Mouse (Mus musculus) adipocyte (in vitro differentiated cells): ENCODE results near the gene Sp3.
A peak's percentile ranks its signal among the peaks of the same experiment; 100 is the strongest.
"Not testable (repeated sequence)": the region's sequence is repeated elsewhere in the genome, so short reads cannot be mapped to it uniquely, and the experiment has no call there.

Experiments used
- DNase-seq: peaks from one replicate; pipeline ENCODE4 v3.0.0-alpha.2; 2016; ENCODE audit warnings: low spot score

Gene Sp3

GRCm38 (mm10) chr2:72992497-72992896 lies 12.3 kb upstream of the Sp3 start:
- DNase-seq, result no peak

- not testable (repeated sequence) for DNase-seq
Observed at GRCm38 (mm10) chr2:72988945-72989344, 8.7 kb upstream of the Sp3 start.

- no peak for DNase-seq
Observed at GRCm38 (mm10) chr2:72986616-72987015, 6.4 kb upstream of the Sp3 start, which contains the start of gene Gm11084. TSS of gene Gm11084 (minus strand) at chr2:72986716.

GRCm38 (mm10) chr2:72985516-72985915 lies 5.3 kb upstream of the Sp3 start:
- no peak for DNase-seq

GRCm38 (mm10) chr2:72984806-72985205 lies 4.6 kb upstream of the Sp3 start:
- peak; percentile 76 for DNase-seq

GRCm38 (mm10) chr2:72983211-72983610 lies 3.0 kb upstream of the Sp3 start:
- no peak for DNase-seq

GRCm38 (mm10) chr2:72982110-72982785 lies 2.0 kb upstream of the Sp3 start:
- DNase-seq, result peak; percentile 98

GRCm38 (mm10) chr2:72981441-72982109 lies 1.3 kb upstream of the Sp3 start:
- DNase-seq, result peak; percentile 68

- DNase-seq, result no peak
Observed at GRCm38 (mm10) chr2:72981075-72981420, 802 bp upstream of the Sp3 start.

GRCm38 (mm10) chr2:72979659-72980071 lies 581 bp downstream of the Sp3 start:
- peak; percentile 91 for DNase-seq

- DNase-seq, result peak; percentile 86
Observed at GRCm38 (mm10) chr2:72978901-72979658, 1.2 kb downstream of the Sp3 start.

GRCm38 (mm10) chr2:72978473-72978872 lies 1.8 kb downstream of the Sp3 start:
- DNase-seq, result peak; percentile 81

- peak; percentile 60 for DNase-seq
Observed at GRCm38 (mm10) chr2:72977272-72977671, 3.0 kb downstream of the Sp3 start.

GRCm38 (mm10) chr2:72976036-72976435 lies 4.2 kb downstream of the Sp3 start:
- no peak for DNase-seq

GRCm38 (mm10) chr2:72970831-72971230 lies 9.4 kb downstream of the Sp3 start:
- no peak for DNase-seq

GRCm38 (mm10) chr2:72970302-72970701 lies 9.9 kb downstream of the Sp3 start:
- peak; percentile 51 for DNase-seq

GRCm38 (mm10) chr2:72968536-72968935 lies 11.7 kb downstream of the Sp3 start:
- no peak for DNase-seq

- DNase-seq, result no peak
Observed at GRCm38 (mm10) chr2:72965450-72965849, 14.8 kb downstream of the Sp3 start.

GRCm38 (mm10) chr2:72956415-72956814 lies 23.8 kb downstream of the Sp3 start:
- no peak for DNase-seq

GRCm38 (mm10) chr2:72952979-72953378 lies 27.3 kb downstream of the Sp3 start:
- DNase-seq, result no peak

- no peak for DNase-seq
Observed at GRCm38 (mm10) chr2:72935937-72936336, 44.3 kb downstream of the Sp3 start.

- DNase-seq, result no peak
Observed at GRCm38 (mm10) chr2:72932186-72932585, 48.1 kb downstream of the Sp3 start.

GRCm38 (mm10) chr2:72924981-72925380 lies 55.3 kb downstream of the Sp3 start:
- DNase-seq, result no peak
